Mouse (Mus musculus): ENCODE results near the gene Fam171a2. TPM values are rescaled to one million over a fixed set of nuclear protein-coding genes. Genes with fewer than 3 reads are reported as not detected.

The Fam171a2 gene
- polyA plus RNA-seq, 1 experiment: 0.65 TPM

DNA sequence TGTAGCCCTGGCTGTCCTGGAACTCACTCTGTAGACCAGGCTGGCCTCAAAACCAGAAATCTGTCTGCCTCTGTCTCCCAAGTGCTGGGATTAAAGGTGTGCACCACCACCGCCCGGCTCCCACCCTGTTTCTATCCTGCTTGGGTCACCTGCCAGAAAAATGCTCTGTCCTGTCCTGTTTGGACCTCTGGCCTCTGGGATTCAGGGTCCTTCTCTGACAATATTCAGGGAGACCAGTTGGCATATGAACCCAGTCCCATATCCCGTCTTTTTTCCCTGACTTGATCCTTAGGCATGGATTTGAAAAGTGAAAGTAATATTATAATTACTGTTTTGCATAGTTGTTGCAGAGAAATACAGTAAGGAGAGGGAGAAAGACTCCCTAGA, 15.8 kb downstream of the Fam171a2 start:
- Histone ChIP-seq H3K4me3 (replicated peaks; ENCODE audit: control insufficient read depth, low read depth, low read length) (peak overlapping the region; percentile 42), H3K27ac (ENCODE audit: control insufficient read depth, insufficient read depth, low read depth, low read length, poor library complexity) (peak overlapping the region; percentile 92), H3K4me1 (ENCODE audit: control insufficient read depth, insufficient read depth, low read length) (peaks cover 10% of the 10 kb centered on the region; the same call in 1 of the 2 replicates)
- TF ChIP-seq CTCF (IDR thresholded peaks at IDR 0.05; ENCODE audit: control insufficient read depth, insufficient read depth, low read length): no peak
- no peak for TF ChIP-seq POLR2A (IDR thresholded peaks at IDR 0.05; ENCODE audit: borderline replicate concordance, control insufficient read depth, low read depth, low read length)
- 36% methylated on average over 3 of the region's 3 CpGs for WGBS

DNA sequence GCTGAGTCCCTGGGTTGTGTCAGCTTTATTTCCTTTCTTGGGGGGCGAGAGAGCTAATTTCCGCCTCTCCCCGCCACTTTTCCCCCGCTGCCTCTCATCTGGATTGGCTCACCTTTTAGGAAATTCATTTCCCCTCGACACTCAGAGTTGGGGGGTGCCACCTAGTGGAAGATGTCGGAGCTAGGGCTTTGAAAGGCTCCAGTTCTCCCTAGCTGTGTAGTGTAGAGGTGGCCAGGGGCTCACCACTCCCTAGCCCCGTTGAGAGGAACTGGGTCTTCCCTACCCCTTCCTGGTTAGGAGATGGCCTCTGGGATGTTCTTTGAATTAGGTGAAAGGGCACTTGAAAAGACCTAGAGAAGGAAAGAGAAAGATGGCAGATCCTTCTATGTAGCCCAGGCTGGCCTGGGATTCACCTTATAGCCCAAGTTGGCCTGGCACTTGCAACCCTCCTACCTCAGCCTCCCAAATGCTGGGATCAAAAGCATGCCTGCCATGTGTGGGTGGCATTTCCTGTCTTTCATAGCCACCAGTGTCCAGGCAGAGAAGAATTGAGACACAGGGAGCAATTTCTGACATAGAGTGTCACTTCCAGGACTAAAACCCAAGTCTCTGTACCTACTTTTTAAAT, 16.4 kb downstream of the Fam171a2 start:
- Histone ChIP-seq H3K4me1 (ENCODE audit: control insufficient read depth, insufficient read depth, low read length) (peaks cover 10% of the 10 kb centered on the region; the same call in 1 of the 2 replicates), H3K4me3 (replicated peaks; ENCODE audit: control insufficient read depth, low read depth, low read length) (peak overlapping the region; percentile 72), H3K27ac (ENCODE audit: control insufficient read depth, insufficient read depth, low read depth, low read length, poor library complexity) (peak overlapping the region; percentile 76)
- TF ChIP-seq POLR2A (IDR thresholded peaks at IDR 0.05; ENCODE audit: borderline replicate concordance, control insufficient read depth, low read depth, low read length): no peak
- peak; percentile 78 for TF ChIP-seq CTCF (IDR thresholded peaks at IDR 0.05; ENCODE audit: control insufficient read depth, insufficient read depth, low read length)
- WGBS: 0% methylated on average over 7 of the region's 7 CpGs

DNA sequence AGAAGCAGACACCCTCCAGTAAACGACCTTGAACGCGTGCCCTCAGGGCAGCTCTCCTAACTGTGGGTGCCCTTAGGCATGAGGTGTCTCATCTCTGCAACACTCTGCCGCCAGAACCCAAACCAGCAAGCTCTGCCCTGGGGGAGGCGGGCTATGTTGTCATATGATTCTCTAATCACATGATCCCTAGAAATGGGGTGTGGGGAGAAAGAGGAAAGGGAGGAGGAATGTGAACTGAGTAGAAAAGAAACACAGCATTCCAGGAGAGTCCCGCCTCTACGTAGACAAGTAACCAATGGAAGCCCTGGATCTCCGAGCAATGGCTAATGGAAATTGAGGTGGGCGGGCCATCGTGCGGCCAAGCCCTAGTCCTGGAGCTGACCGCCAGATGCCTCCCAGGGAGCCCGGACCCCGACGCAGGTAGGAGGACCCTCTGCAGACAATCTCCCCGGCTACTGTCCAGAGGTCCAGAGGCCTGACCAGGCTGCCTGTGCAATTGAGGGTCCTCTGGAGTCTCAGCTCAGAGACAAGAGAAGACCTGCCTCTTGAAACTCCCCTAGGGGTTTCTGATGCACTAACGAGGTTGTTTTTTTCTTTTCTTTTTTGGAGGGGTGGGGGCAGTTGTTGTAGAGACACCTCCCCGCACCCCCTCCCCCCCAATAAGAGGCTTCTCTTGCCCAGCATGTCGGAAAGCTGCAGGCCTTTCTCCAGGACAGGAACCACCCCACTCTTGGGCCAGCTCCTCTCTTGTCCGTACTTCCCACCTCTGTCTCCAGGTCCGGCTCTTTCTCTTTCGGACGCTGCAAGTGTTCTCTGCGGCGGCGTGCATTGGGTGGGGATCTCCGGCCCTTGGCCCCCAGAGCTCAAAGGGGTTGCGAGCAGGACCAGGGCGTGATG, 17.1 kb downstream of the Fam171a2 start, which contains the start of gene Grn:
TSS of gene Grn (plus strand) at position 195 of the 897 bp plus-strand sequence.
- WGBS: under 1% methylated on average over 29 of the region's 29 CpGs
- Histone ChIP-seq H3K4me1 (ENCODE audit: control insufficient read depth, insufficient read depth, low read length) (peaks cover 10% of the 10 kb centered on the region; the same call in 1 of the 2 replicates), H3K27ac (ENCODE audit: control insufficient read depth, insufficient read depth, low read depth, low read length, poor library complexity) (peak within 1 kb of the TSS; percentile 76), H3K4me3 (replicated peaks; ENCODE audit: control insufficient read depth, low read depth, low read length) (peak within 1 kb of the TSS; percentile 72)
- TF ChIP-seq CTCF (IDR thresholded peaks at IDR 0.05; ENCODE audit: control insufficient read depth, insufficient read depth, low read length) (no peak), POLR2A (IDR thresholded peaks at IDR 0.05; ENCODE audit: borderline replicate concordance, control insufficient read depth, low read depth, low read length) (peak; percentile 38; the same call in 1 of the 2 replicates)

DNA sequence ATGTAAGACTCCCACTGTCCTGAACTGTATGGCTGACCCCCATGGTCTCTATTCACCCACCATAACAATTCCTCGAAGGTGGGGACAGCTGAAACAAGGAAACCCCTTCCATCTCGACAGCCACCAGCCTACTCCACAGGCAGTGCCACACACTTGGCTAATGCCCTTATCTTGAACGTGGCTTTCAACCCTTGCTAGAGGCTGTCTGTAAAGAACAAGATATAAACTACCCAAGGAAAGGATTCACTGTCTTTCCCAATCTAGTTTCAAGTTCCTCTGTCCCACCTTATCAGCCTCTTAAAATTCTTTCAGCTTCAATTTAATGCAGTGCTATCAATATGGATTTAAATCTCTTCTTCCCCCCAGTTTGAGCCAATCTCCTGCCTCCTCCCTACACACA, 17.9 kb downstream of the Fam171a2 start:
- H3K27ac ChIP-seq (ENCODE audit: control insufficient read depth, insufficient read depth, low read depth, low read length, poor library complexity): peak overlapping the region; percentile 65
- WGBS: 16% methylated on average over 3 of the region's 3 CpGs
- peaks cover 10% of the 10 kb centered on the region; the same call in 1 of the 2 replicates for H3K4me1 ChIP-seq (ENCODE audit: control insufficient read depth, insufficient read depth, low read length)
- TF ChIP-seq CTCF (IDR thresholded peaks at IDR 0.05; ENCODE audit: control insufficient read depth, insufficient read depth, low read length): no peak
- no peak for TF ChIP-seq POLR2A (IDR thresholded peaks at IDR 0.05; ENCODE audit: borderline replicate concordance, control insufficient read depth, low read depth, low read length)
- peak overlapping the region; percentile 72 for H3K4me3 ChIP-seq (replicated peaks; ENCODE audit: control insufficient read depth, low read depth, low read length)

DNA sequence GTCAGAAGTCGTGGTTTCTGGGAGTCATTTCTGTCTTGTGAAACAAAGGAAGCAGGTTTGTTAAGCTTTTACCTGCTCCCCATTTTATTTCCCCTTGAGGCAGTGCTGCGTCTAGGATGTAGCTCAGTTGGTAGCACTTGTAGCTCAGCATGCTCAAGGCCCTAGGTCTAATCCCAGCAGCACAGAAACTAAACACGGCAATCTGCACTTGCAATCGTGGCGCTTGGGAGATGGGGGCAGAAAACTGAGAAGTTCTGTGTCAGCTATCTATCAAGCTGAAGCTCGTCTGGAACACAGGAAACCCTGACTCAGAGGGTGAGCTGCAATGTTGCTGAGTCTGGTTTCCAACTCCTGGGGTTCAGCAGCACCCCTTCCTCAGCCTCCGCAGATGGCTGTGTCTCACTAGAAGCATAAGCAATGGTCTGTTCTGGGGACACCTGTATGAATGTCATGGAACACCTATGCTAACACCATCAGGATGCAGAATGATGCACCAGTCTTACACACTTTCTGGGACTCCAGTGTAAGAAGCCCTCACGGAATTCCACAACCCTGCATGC, 18.4 kb downstream of the Fam171a2 start:
- Histone ChIP-seq H3K4me3 (replicated peaks; ENCODE audit: control insufficient read depth, low read depth, low read length) (peak overlapping the region; percentile 57), H3K4me1 (ENCODE audit: control insufficient read depth, insufficient read depth, low read length) (peaks cover 9% of the 10 kb centered on the region; the same call in 1 of the 2 replicates), H3K27ac (ENCODE audit: control insufficient read depth, insufficient read depth, low read depth, low read length, poor library complexity) (peak overlapping the region; percentile 65)
- WGBS: 16% methylated on average over 8 of the region's 8 CpGs
- TF ChIP-seq POLR2A (IDR thresholded peaks at IDR 0.05; ENCODE audit: borderline replicate concordance, control insufficient read depth, low read depth, low read length): no peak
- no peak for TF ChIP-seq CTCF (IDR thresholded peaks at IDR 0.05; ENCODE audit: control insufficient read depth, insufficient read depth, low read length)

DNA sequence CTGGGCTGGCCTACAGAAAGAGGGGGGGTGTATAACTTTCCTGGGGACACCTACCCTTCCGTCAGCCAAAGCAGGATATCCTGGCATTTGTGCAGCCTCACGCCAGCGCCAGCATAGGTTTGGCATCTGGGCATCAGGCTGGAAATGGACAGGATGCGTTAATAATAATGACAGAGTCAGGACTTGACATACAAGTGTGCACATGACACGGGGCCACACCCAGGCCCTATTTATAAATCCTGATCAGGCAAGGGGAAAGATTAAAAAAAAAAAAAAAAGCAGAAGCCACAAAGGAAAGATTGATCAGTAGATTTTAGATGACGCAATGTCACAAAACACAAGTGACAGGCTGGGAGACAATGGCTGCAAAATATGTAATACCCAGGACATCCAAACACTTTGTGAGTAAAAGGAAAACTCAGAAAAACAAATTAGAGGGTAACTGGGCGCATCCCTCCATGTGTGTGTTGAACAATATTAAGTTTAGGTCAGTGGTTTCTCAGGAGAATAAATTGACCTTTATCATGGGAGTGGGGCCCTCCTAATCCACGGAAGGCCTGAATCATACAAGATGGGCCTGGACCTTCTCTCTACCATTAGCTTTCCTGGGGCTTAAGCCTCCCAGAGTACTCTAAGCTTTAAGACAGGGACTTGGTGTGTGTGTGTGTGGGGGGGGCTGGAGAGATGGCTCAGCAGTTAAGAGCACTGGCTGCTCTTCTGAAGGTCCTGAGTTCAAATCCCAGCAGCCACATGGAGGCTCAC, 21.7 kb downstream of the Fam171a2 start:
- no peak overlapping the region for H3K27ac ChIP-seq (ENCODE audit: control insufficient read depth, insufficient read depth, low read depth, low read length, poor library complexity)
- 51% methylated on average over 8 of the region's 8 CpGs for WGBS
- H3K4me3 ChIP-seq (replicated peaks; ENCODE audit: control insufficient read depth, low read depth, low read length): no peak overlapping the region
- no peaks in the 10 kb centered on the region; the same call in 1 of the 2 replicates for H3K4me1 ChIP-seq (ENCODE audit: control insufficient read depth, insufficient read depth, low read length)
- TF ChIP-seq POLR2A (IDR thresholded peaks at IDR 0.05; ENCODE audit: borderline replicate concordance, control insufficient read depth, low read depth, low read length): no peak
- TF ChIP-seq CTCF (IDR thresholded peaks at IDR 0.05; ENCODE audit: control insufficient read depth, insufficient read depth, low read length): no peak

DNA sequence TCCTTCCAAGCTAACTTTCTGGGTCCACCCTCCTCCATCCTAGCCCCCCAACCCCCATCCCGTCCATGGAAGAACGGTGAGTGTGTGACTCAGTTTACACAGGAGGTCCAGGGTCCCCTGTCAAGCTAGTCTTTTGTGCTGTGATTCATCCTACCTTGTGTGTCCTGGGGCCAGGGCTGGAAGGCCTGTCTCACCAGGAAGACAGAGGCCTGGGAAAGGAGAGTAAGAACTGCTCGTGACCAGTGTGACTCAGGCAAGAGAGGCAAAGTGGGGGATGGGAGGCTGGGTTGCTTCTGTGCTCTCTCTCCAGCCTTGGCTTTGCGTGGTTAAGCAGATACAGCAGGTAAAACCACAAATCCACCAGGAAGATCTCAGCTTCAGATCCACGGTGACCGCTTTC, 22.8 kb downstream of the Fam171a2 start:
- Histone ChIP-seq H3K4me1 (ENCODE audit: control insufficient read depth, insufficient read depth, low read length) (no peaks in the 10 kb centered on the region; the same call in 1 of the 2 replicates), H3K4me3 (replicated peaks; ENCODE audit: control insufficient read depth, low read depth, low read length) (no peak overlapping the region), H3K27ac (ENCODE audit: control insufficient read depth, insufficient read depth, low read depth, low read length, poor library complexity) (no peak overlapping the region)
- TF ChIP-seq POLR2A (IDR thresholded peaks at IDR 0.05; ENCODE audit: borderline replicate concordance, control insufficient read depth, low read depth, low read length): no peak
- TF ChIP-seq CTCF (IDR thresholded peaks at IDR 0.05; ENCODE audit: control insufficient read depth, insufficient read depth, low read length): no peak
- WGBS: 81% methylated on average over 6 of the region's 6 CpGs

All from bone marrow, adult 2 months (tissue).